Mouse (Mus musculus): Measurements from ENCODE around the gene Chrnb2.

Chrnb2 gene

DNA sequence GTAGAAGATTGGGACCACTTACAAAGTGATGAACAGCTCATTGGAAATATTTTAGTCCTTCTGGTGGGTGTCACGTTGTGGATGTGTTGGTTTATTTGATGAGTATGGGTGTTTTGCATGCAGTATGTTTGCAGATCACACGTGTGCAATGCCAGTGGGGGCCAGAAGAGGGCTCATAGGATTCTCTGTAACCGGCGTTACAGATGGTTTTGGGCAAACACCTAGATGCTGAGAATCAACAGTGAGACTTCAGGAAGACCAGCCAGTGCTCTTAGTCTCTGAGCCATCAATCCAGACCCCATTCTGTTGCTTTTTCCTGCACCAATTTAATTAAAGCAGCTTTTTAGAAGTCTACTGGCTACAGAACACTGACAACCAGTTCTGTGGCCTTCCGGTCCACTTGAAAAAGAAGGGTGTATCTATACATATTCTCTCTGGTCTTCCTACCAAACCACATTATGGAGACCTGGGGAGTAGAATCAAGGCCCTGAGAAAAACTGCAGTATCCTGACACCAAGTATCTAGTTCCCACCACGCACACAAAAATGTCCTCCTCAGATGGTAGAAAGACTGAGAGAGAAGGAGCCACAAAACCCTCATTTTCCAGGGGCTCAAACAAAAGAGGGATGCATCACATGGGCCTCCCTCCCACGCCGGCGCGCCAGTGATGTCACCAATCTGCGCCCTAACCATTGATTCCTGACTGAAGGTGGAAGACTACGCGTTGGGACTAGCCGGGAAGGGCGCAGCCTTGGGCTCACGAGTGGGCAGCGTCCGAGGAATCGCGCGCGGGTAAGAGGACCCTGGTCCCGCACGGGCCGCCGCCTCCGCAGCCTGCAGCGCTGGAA lies 49.8 kb downstream of the Chrnb2 start, which contains the start of gene Adar:
Gene Adar (plus strand): TSS at position 664 of the 848 bp plus-strand sequence.
- DNase-seq: peak; percentile 91 to 94

DNA sequence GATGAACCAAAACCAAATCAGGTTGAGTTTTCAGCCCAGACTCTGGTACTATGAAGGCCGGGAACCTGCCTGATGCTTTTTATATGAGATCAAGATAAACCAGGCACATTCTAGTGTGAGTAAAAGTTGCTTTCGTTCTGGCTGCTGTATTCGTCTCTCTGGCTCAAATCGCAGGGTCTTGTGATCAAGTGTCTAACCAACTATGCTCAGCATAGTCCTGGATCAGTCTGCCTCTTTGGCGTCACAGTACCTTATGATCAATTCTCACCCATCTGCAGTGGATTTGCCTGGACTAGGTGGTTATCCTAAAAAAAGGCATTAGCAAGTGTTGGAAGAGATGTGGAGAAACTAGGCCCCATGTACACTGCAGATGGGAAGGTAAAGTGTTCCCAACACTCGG lies 60.4 kb downstream of the Chrnb2 start:
- DNase-seq: no peak

DNA sequence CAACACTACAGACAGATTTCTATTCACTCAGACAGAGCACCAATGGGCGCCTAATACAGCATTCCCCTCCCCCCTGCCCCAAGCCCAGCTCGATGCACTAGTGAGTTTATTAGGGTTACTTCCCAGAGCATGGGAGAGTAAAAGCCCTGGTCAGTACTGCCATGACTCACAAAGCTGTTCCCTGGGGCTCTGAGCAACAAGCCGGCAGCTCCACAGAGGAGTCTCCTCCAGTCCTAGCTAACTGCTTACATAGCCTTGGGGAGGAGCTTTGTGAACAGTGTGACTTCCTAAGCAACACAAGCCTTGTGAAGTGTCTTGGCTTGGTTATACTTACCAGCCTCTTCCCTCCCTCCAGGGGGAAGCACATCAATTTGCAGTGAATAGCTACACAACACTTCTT lies 60.8 kb downstream of the Chrnb2 start:
- DNase-seq: no peak

DNA sequence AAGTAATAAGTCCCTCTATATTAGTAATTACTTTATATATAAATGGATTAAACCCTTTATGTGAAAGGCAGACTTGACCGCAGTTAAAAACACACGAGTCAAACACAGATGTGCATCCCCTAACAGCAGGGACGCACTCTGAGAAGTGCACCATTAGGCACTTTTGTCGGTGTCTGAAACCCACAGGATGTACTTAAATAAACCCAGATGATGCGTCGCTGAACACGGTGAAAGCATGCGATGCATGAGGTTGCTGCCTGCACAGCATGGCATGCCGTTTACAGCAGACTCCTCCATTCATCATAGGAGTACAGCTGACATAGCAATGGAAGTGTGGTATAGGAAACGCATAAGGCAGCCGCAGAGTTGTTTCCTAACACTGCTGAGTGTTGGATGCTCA lies 64.0 kb downstream of the Chrnb2 start:
- DNase-seq: no peak

DNA sequence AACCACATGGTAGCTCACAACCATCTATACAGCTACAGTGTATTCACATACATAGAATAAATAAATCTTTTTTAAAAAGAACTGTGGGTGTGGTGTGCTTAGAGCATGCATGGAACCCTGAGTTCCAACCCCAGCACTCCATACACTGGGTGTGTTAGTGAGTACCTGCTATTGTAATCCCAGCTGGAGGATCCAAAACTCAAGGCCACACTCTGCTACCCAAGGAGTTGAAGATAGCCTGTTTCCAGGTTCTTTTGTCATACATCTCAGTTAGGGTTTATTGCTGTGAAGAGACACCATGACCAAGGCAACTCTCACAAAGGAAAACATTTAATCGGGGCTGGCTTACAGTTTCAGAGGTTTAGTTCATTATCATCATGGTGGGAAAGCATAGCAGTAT lies 65.5 kb downstream of the Chrnb2 start:
- no peak for DNase-seq
